27 mouse cellular contexts compared by ENCODE assay signal in the genomic region with DNA sequence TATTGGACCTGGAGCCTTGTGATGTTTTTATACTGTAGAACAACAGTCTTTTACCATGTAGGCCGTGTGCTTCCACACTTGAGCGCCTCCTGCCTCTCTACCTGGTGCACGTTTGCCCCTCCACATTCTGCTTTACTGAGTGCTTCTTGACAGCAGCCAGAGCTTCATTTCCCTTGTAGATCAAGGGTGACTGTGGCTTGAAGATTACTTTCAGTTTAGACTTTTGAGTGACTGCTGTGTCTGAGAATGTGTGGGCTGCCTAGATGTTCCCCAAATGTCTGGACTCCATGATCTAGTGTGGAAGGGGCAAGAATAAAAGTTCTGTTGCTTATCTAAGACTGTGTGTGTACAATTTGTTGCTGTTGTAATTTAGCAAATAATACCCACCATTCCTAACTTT. TPM values are rescaled to one million over a fixed set of nuclear protein-coding genes. Genes with fewer than 3 reads are reported as not detected.
A peak's percentile ranks its signal among the peaks of the same experiment; 100 is the strongest.
DNase-seq lines count a peak whose midpoint lies in the region; ATAC-seq lines count a peak whose summit lies in the region.
"Had no signal": no experiment of that assay in that cellular context is flagged by ENCODE, and none has a peak within 500 bp of the region (broad histone marks: within the 10 kb centered on the region; RNA-seq: fewer than 3 reads in every experiment).

No protein-coding gene starts in this region.

- H3K27ac ChIP-seq in kidney, embryonic 14.5 days (ENCODE audit: low read depth, low read length) = no peak overlapping the region
- H3K27ac ChIP-seq: embryonic facial prominence, embryonic 12.5 days; forebrain, embryonic 10.5 days; forebrain, embryonic 15.5 days; hindbrain, embryonic 10.5 days; hindbrain, embryonic 15.5 days; layer of hippocampus, adult 2 months; limb, embryonic 13.5 days; neural tube, embryonic 13.5 days had no signal

- H3K4me3 ChIP-seq in kidney, embryonic 14.5 days (ENCODE audit: low read length) = no peak overlapping the region
- H3K4me3 ChIP-seq: embryonic facial prominence, embryonic 12.5 days; forebrain, embryonic 10.5 days; forebrain, embryonic 15.5 days; hindbrain, embryonic 10.5 days; hindbrain, embryonic 15.5 days; layer of hippocampus, adult 2 months; limb, embryonic 13.5 days; neural tube, embryonic 13.5 days had no signal

- H3K4me2 ChIP-seq in kidney, embryonic 14.5 days (replicated peaks; ENCODE audit: low read depth, low read length) = no peak overlapping the region
- H3K4me2 ChIP-seq: embryonic facial prominence, embryonic 12.5 days; forebrain, embryonic 15.5 days; hindbrain, embryonic 15.5 days; limb, embryonic 13.5 days; liver, embryonic 11.5 days; neural tube, embryonic 13.5 days had no signal

- no peaks in the 10 kb centered on the region for H3K9me3 ChIP-seq in kidney, embryonic 14.5 days (ENCODE audit: control insufficient read depth, low read length)
- H3K9me3 ChIP-seq: embryonic facial prominence, embryonic 12.5 days; forebrain, embryonic 10.5 days; forebrain, embryonic 15.5 days; hindbrain, embryonic 10.5 days; hindbrain, embryonic 15.5 days; limb, embryonic 13.5 days; neural tube, embryonic 13.5 days had no signal

- ATAC-seq in CD4-positive, CD25-positive, alpha-beta regulatory T cell, adult 4 months = peak; percentile 78
- peak; percentile 65 for ATAC-seq in inflammation-experienced regulatory T-cells, adult 6 months
- ATAC-seq in kidney, embryonic 14.5 days (ENCODE audit: low FRiP score, low TSS enrichment) = no peak
- ATAC-seq: forebrain, embryonic 15.5 days; midbrain, embryonic 16.5 days had no signal

- H3K9ac ChIP-seq in kidney, embryonic 14.5 days (ENCODE audit: low read depth, low read length) = no peak overlapping the region
- H3K9ac ChIP-seq: embryonic facial prominence, embryonic 12.5 days; forebrain, embryonic 15.5 days; hindbrain, embryonic 15.5 days; limb, embryonic 13.5 days; neural tube, embryonic 13.5 days had no signal

- H3K36me3 ChIP-seq in kidney, embryonic 14.5 days (ENCODE audit: control insufficient read depth, insufficient read depth, low read length) = peaks cover 46% of the 10 kb centered on the region

- DNase-seq in thymus, postnatal 0 days (ENCODE audit: low spot score) = peak; percentile 7
- DNase-seq in thymus, postnatal 4 days = no peak
- no peak for DNase-seq in layer of hippocampus, adult 9-11 months
- no peak for DNase-seq in spleen, postnatal 10 days (ENCODE audit: low spot score in 2 of 2)
- DNase-seq: adrenal gland, postnatal 14 days; cerebellum, adult 11 months; cerebellum, adult 9-10 months; embryo, embryonic 11 days; heart, postnatal 14 days; kidney, adult 18-20 months; kidney, postnatal 36 days; lung, postnatal 4 days; right cerebral cortex, postnatal 4 days had no signal

- WGBS in kidney, embryonic 14.5 days = 70% methylated on average over 3 of the region's 3 CpGs

- no peaks in the 10 kb centered on the region for H3K27me3 ChIP-seq in kidney, embryonic 14.5 days (ENCODE audit: control insufficient read depth, insufficient read depth, low read length)
- H3K27me3 ChIP-seq: embryonic facial prominence, embryonic 12.5 days; forebrain, embryonic 15.5 days; hindbrain, embryonic 15.5 days; limb, embryonic 13.5 days; neural tube, embryonic 13.5 days had no signal

- H3K4me1 ChIP-seq in kidney, embryonic 14.5 days (ENCODE audit: control insufficient read depth, insufficient read depth, low read length) = no peaks in the 10 kb centered on the region
- H3K4me1 ChIP-seq: embryonic facial prominence, embryonic 12.5 days; forebrain, embryonic 10.5 days; forebrain, embryonic 15.5 days; hindbrain, embryonic 10.5 days; hindbrain, embryonic 15.5 days; limb, embryonic 13.5 days; neural tube, embryonic 13.5 days had no signal

RNA-seq across cellular contexts. Expression of a gene that starts 27.3 kb away (rescaled TPM):
- polyA plus RNA-seq in thymus, postnatal 0 days (2015; fragmentation: Nextera tagmentation; extraction: Ambion mirVana) = 1.6 and 2.0 TPM in 2 replicates
- polyA plus RNA-seq in CD4-positive, CD25-positive, alpha-beta regulatory T cell, adult 4 months (2017; shearing (Covaris generic)) = not detected
- polyA plus RNA-seq in inflammation-experienced regulatory T-cells, adult 6 months (2017; shearing (Covaris generic)) = not detected
- 0.81 and 1.9 TPM in 2 replicates for polyA plus RNA-seq in kidney, embryonic 14.5 days (2014; fragmentation: Nextera tagmentation; extraction: Ambion mirVana)
- polyA plus RNA-seq: forebrain, embryonic 10.5 days; frontal cortex, adult 2 months; midbrain, embryonic 16.5 days had no signal

RNA-seq across cellular contexts. Expression of a gene that starts 27.7 kb away (rescaled TPM):
- polyA plus RNA-seq in thymus, postnatal 0 days (2015; fragmentation: Nextera tagmentation; extraction: Ambion mirVana) = 78.6 and 84.1 TPM in 2 replicates
- 10 to 100 TPM; 17.8 to 30.3 TPM for polyA plus RNA-seq in CD4-positive, CD25-positive, alpha-beta regulatory T cell, adult 4 months (2017; shearing (Covaris generic))
- 10 to 100 TPM; 29.6 to 31.6 (median 31.4) TPM for polyA plus RNA-seq in inflammation-experienced regulatory T-cells, adult 6 months (2017; shearing (Covaris generic))
- 78.7 and 116 TPM in 2 replicates for polyA plus RNA-seq in kidney, embryonic 14.5 days (2014; fragmentation: Nextera tagmentation; extraction: Ambion mirVana)
